Mouse (Mus musculus): ENCODE measurements around the gene Atxn1l. TPM values are rescaled to one million over a fixed set of nuclear protein-coding genes. Genes with fewer than 3 reads are reported as not detected.

The Atxn1l gene
- 6.4 and 7.8 TPM in 2 replicates for polyA plus RNA-seq (2014; fragmentation: Nextera tagmentation; extraction: Ambion mirVana)

DNA sequence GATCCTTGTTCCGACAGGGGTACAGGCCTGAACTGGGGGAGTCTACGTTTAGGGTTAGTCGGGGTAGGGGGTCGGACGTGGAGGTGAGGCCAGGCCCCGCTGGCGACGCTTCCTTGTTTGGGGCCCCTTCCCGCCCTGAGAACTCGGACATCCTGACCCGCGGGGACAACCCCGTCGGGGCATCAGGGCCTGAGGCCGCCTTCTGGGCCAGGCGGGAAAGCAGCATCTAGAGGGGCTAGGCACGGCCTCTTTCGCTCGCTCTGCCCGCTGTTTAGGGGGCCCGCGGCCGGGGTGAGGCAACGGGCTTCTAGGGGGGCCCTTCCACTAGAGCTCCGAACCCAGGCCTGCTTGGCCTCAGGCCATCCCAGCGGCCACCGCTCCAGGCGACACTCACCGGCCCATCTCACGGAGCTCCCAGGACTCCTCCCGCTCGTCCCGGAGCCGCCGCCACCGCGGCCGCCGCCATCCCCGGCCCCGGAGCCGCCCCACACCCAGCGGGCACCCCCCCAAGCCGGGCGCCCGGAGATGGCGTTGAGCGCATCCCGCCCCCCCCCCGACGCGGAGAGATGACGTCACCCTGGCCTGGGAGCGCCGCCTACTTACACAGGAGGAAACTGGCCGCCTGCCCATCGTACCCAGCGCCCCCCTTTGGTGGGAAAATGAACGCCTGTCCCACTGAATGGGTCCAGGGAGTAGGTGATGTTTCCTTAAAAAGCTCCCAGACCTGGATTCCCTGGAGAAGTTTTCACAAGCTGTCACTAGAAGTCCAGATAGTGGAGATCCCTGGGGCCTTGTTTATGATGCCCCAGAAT is at the start of gene Atxn1l:
Atxn1l (minus strand) TSS at position 503 of the 812 bp plus-strand sequence.
- ATAC-seq (ENCODE audit: insufficient number of reproducible peaks, low FRiP score, low TSS enrichment, low read depth) (peak; percentile 84), DNase-seq (ENCODE audit: low spot score) (peak; percentile 95)
- 3% methylated on average over 56 of the region's 59 CpGs for WGBS
- no peaks in the 10 kb centered on the region for H3K27me3 ChIP-seq (ENCODE audit: control insufficient read depth, insufficient read depth, low read length)
- H3K4me1 ChIP-seq (ENCODE audit: control insufficient read depth, insufficient read depth, low read length) = 0 out of 2 replicates have a peak, but pooled peaks cover 2% of the 10 kb centered on the region
- no peaks in the 10 kb centered on the region for H3K9me3 ChIP-seq (ENCODE audit: control insufficient read depth, low read length)
- peaks cover 12% of the 10 kb centered on the region for H3K36me3 ChIP-seq (ENCODE audit: control insufficient read depth, insufficient read depth, low read length)
- peak within 1 kb of the TSS; percentile 84 for H3K4me3 ChIP-seq (ENCODE audit: low read depth, low read length)
- H3K27ac ChIP-seq (replicated peaks; ENCODE audit: low read depth, low read length) = 0 out of 2 replicates have a peak within 1 kb of the TSS, but pooled peaks have one; percentile 18
- peak within 1 kb of the TSS; percentile 96 for H3K9ac ChIP-seq (ENCODE audit: low read length)
- peak within 1 kb of the TSS; percentile 71 for H3K4me2 ChIP-seq (ENCODE audit: low read depth, severe bottlenecking)

DNA sequence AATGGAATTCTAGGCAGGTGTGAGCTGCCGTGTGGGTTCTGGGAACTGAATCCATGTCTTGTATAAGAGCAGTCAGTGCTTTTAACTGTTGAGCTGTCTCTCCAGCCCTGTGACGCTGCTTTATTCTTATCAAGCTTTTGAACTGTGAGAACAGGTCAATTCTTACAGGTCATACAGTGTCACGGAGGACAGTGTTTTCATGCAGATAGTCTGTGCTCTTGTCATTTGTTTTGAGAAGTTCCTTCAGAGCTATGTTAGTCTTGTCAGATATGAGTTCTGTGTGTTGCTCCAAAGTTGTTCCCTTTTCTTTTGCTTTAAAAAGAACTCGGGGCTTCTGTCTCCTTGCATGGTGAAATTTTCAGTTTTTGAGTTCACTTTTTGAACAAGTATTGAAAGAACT is 43.0 kb upstream of the Atxn1l start:
- 79% methylated on average over 4 of the region's 4 CpGs for WGBS
- DNase-seq (ENCODE audit: low spot score) (no peak), ATAC-seq (ENCODE audit: insufficient number of reproducible peaks, low FRiP score, low TSS enrichment, low read depth) (no peak)
- Histone ChIP-seq H3K4me1 (ENCODE audit: control insufficient read depth, insufficient read depth, low read length) (peaks cover 7% of the 10 kb centered on the region; the same call in 1 of the 2 replicates), H3K27ac (replicated peaks; ENCODE audit: low read depth, low read length) (no peak overlapping the region), H3K4me2 (ENCODE audit: low read depth, severe bottlenecking) (no peak overlapping the region), H3K9me3 (ENCODE audit: control insufficient read depth, low read length) (no peaks in the 10 kb centered on the region), H3K36me3 (ENCODE audit: control insufficient read depth, insufficient read depth, low read length) (no peaks in the 10 kb centered on the region), H3K4me3 (ENCODE audit: low read depth, low read length) (no peak overlapping the region), H3K9ac (ENCODE audit: low read length) (no peak overlapping the region), H3K27me3 (ENCODE audit: control insufficient read depth, insufficient read depth, low read length) (no peaks in the 10 kb centered on the region)

DNA sequence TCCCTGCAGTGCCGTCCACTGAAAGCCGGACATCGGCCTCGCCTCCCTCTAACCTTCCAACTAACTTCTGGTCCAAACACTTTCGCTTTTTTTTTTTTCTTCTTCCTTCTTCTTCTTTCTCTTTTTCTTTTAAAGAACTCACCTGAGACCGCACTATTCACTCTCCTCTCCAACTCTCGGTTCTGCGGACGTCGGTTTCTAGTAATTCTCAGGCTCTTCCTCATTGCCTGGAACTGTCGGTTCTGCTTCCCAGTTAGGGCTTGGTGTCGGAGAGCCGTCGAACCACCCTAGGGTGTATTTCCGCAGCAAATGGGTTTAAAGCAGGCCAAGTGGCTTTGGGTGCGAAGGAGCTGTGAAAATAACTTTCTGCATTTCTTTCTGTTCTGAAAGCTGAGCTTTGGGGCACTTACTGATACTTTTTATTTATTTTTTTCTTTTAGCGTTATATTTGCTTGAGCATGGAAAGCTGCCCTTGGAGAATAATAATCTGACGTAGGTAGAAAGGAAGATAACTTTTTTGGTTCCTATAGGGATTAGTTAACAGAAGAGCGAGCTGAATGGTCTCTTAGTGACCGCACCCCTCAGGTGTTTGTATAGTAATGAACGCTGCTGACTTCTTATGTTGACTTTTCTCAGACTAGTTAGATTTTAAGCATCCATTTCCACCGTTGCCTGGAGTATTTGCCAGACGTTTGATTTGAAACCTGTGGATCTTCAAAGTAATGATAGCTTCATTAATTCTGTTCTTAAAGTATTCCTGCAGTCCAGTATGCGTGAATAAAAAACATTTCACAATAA is 42.1 kb upstream of the Atxn1l start:
- Histone ChIP-seq H3K27me3 (ENCODE audit: control insufficient read depth, insufficient read depth, low read length) (no peaks in the 10 kb centered on the region), H3K4me1 (ENCODE audit: control insufficient read depth, insufficient read depth, low read length) (peaks cover 7% of the 10 kb centered on the region; the same call in 1 of the 2 replicates), H3K9ac (ENCODE audit: low read length) (peak overlapping the region; percentile 93), H3K27ac (replicated peaks; ENCODE audit: low read depth, low read length) (no peak overlapping the region), H3K9me3 (ENCODE audit: control insufficient read depth, low read length) (no peaks in the 10 kb centered on the region), H3K4me2 (ENCODE audit: low read depth, severe bottlenecking) (peak overlapping the region; percentile 77), H3K4me3 (ENCODE audit: low read depth, low read length) (peak overlapping the region; percentile 91), H3K36me3 (ENCODE audit: control insufficient read depth, insufficient read depth, low read length) (no peaks in the 10 kb centered on the region)
- no peak for DNase-seq (ENCODE audit: low spot score)
- ATAC-seq (ENCODE audit: insufficient number of reproducible peaks, low FRiP score, low TSS enrichment, low read depth) = no peak
- WGBS = 23% methylated on average over 24 of the region's 24 CpGs

DNA sequence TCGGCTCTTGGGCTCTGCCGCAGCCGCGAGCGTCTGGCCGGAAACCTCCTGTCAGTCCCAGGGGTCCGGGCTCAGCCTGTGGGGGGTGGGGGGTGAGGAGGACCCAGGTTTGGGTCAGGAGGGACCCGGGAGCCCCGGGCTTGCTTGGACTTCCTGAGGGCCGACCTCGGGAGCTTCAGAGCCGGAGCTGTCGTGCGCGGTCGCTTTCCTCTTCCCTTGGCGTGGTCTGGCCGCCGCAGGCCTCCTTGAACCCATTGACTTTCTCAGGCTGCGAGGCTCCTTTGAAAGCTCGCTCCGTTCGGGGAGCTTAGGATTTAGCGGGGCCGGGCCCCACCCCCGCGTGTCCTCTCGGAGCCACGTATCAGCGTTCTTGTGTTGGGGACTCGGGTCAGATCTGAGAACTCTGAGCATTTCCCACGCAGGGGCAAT is 41.5 kb upstream of the Atxn1l start:
- no peak for DNase-seq (ENCODE audit: low spot score)
- peak overlapping the region; percentile 93 for H3K9ac ChIP-seq (ENCODE audit: low read length)
- H3K9me3 ChIP-seq (ENCODE audit: control insufficient read depth, low read length) = no peaks in the 10 kb centered on the region
- H3K4me3 ChIP-seq (ENCODE audit: low read depth, low read length) = peak overlapping the region; percentile 91
- ATAC-seq (ENCODE audit: insufficient number of reproducible peaks, low FRiP score, low TSS enrichment, low read depth) = no peak
- peaks cover 7% of the 10 kb centered on the region; the same call in 1 of the 2 replicates for H3K4me1 ChIP-seq (ENCODE audit: control insufficient read depth, insufficient read depth, low read length)
- under 1% methylated on average over 32 of the region's 32 CpGs for WGBS
- no peaks in the 10 kb centered on the region for H3K36me3 ChIP-seq (ENCODE audit: control insufficient read depth, insufficient read depth, low read length)
- H3K4me2 ChIP-seq (ENCODE audit: low read depth, severe bottlenecking) = peak overlapping the region; percentile 77
- H3K27ac ChIP-seq (replicated peaks; ENCODE audit: low read depth, low read length) = peak overlapping the region; percentile 95
- H3K27me3 ChIP-seq (ENCODE audit: control insufficient read depth, insufficient read depth, low read length) = no peaks in the 10 kb centered on the region

DNA sequence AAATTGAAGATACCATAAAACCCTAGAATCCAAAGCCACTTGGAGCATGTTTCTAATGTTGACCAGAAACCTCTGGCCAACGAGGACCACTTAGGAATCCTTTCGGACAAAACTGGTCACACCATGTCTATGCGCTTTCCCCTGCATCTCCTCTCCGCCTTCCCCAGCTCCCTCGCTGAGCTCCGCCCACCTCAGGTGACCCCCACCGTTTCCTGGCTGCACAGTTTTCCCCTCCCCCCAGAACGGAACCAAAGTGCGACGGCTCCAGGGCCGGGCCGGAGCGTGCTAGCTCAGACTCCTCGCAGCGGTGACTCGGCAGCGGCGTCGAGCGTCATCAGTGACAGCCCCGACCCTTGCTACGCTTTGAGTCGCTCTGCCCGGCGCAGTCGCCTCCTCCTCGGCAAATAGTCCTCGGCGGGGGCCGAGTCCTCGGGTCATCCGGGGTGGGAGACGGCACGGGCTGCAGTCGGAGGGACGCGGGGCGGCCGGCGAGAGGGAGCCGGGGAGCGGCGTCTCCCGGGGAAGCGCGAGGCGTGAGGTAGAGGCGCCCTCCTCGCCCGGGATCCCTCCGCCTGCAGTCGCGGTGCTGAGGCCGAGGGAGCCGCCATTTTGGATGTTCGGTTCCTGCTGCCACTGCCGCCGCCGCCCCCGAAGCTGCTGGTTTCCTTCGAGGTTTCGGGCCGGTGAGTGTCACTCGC is 40.9 kb upstream of the Atxn1l start, which contains the start of gene Ap1g1:
Ap1g1 (plus strand) TSS at position 275 of the 698 bp plus-strand sequence.
- peak within 1 kb of the TSS; percentile 77 for H3K4me2 ChIP-seq (ENCODE audit: low read depth, severe bottlenecking)
- H3K9ac ChIP-seq (ENCODE audit: low read length) = peak within 1 kb of the TSS; percentile 93
- WGBS = under 1% methylated on average over 54 of the region's 64 CpGs
- ATAC-seq (ENCODE audit: insufficient number of reproducible peaks, low FRiP score, low TSS enrichment, low read depth) (peak; percentile 99), DNase-seq (ENCODE audit: low spot score) (peak; percentile 99)
- H3K27me3 ChIP-seq (ENCODE audit: control insufficient read depth, insufficient read depth, low read length) = no peaks in the 10 kb centered on the region
- H3K9me3 ChIP-seq (ENCODE audit: control insufficient read depth, low read length) = no peaks in the 10 kb centered on the region
- H3K27ac ChIP-seq (replicated peaks; ENCODE audit: low read depth, low read length) = peak within 1 kb of the TSS; percentile 95
- H3K36me3 ChIP-seq (ENCODE audit: control insufficient read depth, insufficient read depth, low read length) = no peaks in the 10 kb centered on the region
- peak within 1 kb of the TSS; percentile 91 for H3K4me3 ChIP-seq (ENCODE audit: low read depth, low read length)
- H3K4me1 ChIP-seq (ENCODE audit: control insufficient read depth, insufficient read depth, low read length) = peaks cover 7% of the 10 kb centered on the region; the same call in 1 of the 2 replicates

DNA sequence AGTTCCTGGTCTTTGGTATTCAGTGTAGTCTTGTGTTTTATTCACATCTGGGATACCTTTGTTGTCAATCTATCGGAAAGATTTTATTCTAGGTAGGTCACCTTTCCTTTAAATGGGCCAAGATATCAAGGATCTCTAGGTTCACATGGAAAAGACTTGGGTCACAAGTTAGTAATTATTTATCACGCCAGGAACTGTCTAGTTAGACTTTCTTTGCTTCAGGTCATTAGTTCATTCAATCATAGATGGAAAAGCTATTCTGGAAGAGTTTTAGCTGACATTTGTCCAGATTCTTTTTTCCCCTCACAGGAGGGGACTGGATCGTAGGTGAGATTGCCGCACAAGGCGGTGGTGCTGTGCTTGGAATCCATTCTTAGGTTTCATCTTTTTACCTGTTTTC is 40.3 kb upstream of the Atxn1l start:
- H3K4me2 ChIP-seq (ENCODE audit: low read depth, severe bottlenecking) = peak overlapping the region; percentile 29
- peak; percentile 4; the same call in 1 of the 2 replicates for ATAC-seq (ENCODE audit: insufficient number of reproducible peaks, low FRiP score, low TSS enrichment, low read depth)
- DNase-seq (ENCODE audit: low spot score) = no peak
- no peaks in the 10 kb centered on the region for H3K9me3 ChIP-seq (ENCODE audit: control insufficient read depth, low read length)
- no peaks in the 10 kb centered on the region for H3K27me3 ChIP-seq (ENCODE audit: control insufficient read depth, insufficient read depth, low read length)
- no peaks in the 10 kb centered on the region for H3K36me3 ChIP-seq (ENCODE audit: control insufficient read depth, insufficient read depth, low read length)
- peak overlapping the region; percentile 8; the same call in 1 of the 2 replicates for H3K9ac ChIP-seq (ENCODE audit: low read length)
- 27% methylated on average over 5 of the region's 5 CpGs for WGBS
- H3K4me1 ChIP-seq (ENCODE audit: control insufficient read depth, insufficient read depth, low read length) = peaks cover 7% of the 10 kb centered on the region; the same call in 1 of the 2 replicates
- H3K4me3 ChIP-seq (ENCODE audit: low read depth, low read length) = peak overlapping the region; percentile 91
- no peak overlapping the region for H3K27ac ChIP-seq (replicated peaks; ENCODE audit: low read depth, low read length)

DNA sequence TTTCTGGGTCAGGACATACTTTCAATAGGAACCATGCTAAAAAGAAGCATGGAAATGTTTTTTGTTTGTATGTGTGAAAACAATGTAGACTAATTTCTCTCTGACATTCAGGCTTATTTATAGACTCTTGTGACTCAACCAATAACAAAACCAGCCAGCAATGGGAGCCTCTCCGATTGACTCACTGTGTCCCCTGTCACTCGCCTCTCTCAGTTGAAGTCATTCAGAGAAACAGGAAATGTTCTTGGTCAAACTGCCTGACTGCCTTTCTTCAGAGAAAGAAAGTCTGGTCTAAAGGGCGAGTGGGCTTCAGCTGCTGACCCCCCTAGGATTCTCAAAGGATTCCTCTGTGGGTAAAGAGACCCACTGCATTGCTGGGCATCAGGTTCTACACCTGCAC is 35.6 kb upstream of the Atxn1l start:
- DNase-seq (ENCODE audit: low spot score) = no peak
- H3K9me3 ChIP-seq (ENCODE audit: control insufficient read depth, low read length) = no peaks in the 10 kb centered on the region
- H3K9ac ChIP-seq (ENCODE audit: low read length) = no peak overlapping the region
- H3K4me3 ChIP-seq (ENCODE audit: low read depth, low read length) = no peak overlapping the region
- no peaks in the 10 kb centered on the region for H3K4me1 ChIP-seq (ENCODE audit: control insufficient read depth, insufficient read depth, low read length)
- no peaks in the 10 kb centered on the region for H3K27me3 ChIP-seq (ENCODE audit: control insufficient read depth, insufficient read depth, low read length)
- ATAC-seq (ENCODE audit: insufficient number of reproducible peaks, low FRiP score, low TSS enrichment, low read depth) = no peak
- no peaks in the 10 kb centered on the region for H3K36me3 ChIP-seq (ENCODE audit: control insufficient read depth, insufficient read depth, low read length)
- no peak overlapping the region for H3K4me2 ChIP-seq (ENCODE audit: low read depth, severe bottlenecking)
- 50% methylated on average over 3 of the region's 3 CpGs for WGBS
- H3K27ac ChIP-seq (replicated peaks; ENCODE audit: low read depth, low read length) = no peak overlapping the region

DNA sequence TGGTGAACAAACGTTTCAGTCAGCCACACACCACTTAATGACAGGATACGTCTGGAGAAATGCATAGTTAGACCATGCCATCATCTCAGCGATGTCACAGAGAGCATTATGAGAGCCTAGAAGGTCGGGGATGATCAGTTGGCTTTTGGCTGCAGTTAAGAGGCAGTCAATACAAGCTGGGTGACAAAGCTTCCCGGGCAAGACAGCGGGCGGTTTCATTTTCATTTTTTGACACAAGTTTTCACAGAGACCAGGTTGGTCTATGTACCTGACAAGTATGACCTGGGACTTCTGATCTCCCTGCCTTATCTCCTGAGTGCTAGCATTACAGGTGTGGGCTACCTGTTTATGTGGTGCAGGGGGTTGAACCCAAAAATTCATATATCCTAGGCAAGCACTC is 28.5 kb upstream of the Atxn1l start:
- H3K27ac ChIP-seq (replicated peaks; ENCODE audit: low read depth, low read length) = no peak overlapping the region
- no peaks in the 10 kb centered on the region for H3K27me3 ChIP-seq (ENCODE audit: control insufficient read depth, insufficient read depth, low read length)
- peaks cover 2% of the 10 kb centered on the region; the same call in 1 of the 2 replicates for H3K9me3 ChIP-seq (ENCODE audit: control insufficient read depth, low read length)
- ATAC-seq (ENCODE audit: insufficient number of reproducible peaks, low FRiP score, low TSS enrichment, low read depth) = no peak
- H3K4me2 ChIP-seq (ENCODE audit: low read depth, severe bottlenecking) = no peak overlapping the region
- no peak overlapping the region for H3K9ac ChIP-seq (ENCODE audit: low read length)
- WGBS = 73% methylated on average over 7 of the region's 7 CpGs
- H3K4me3 ChIP-seq (ENCODE audit: low read depth, low read length) = no peak overlapping the region
- no peak for DNase-seq (ENCODE audit: low spot score)
- no peaks in the 10 kb centered on the region for H3K36me3 ChIP-seq (ENCODE audit: control insufficient read depth, insufficient read depth, low read length)
- no peaks in the 10 kb centered on the region for H3K4me1 ChIP-seq (ENCODE audit: control insufficient read depth, insufficient read depth, low read length)

Measured in limb, embryonic 11.5 days (tissue).